Mouse (Mus musculus) kidney, adult 11 months (tissue): ENCODE measurements around the gene H2-T22.
"Not testable (repeated sequence)": the region's sequence is repeated elsewhere in the genome, so short reads cannot be mapped to it uniquely, and the experiment has no call there.

Experiments used
- DNase-seq: peaks from one replicate; pipeline ENCODE4 v3.0.0; 2022

The H2-T22 gene

GRCm38 (mm10) chr17:36028879-36029619 lies 13.5 kb downstream of the H2-T22 start:
- no peak for DNase-seq

GRCm38 (mm10) chr17:36027663-36028062 lies 14.9 kb downstream of the H2-T22 start:
- DNase-seq: no peak

DNA sequence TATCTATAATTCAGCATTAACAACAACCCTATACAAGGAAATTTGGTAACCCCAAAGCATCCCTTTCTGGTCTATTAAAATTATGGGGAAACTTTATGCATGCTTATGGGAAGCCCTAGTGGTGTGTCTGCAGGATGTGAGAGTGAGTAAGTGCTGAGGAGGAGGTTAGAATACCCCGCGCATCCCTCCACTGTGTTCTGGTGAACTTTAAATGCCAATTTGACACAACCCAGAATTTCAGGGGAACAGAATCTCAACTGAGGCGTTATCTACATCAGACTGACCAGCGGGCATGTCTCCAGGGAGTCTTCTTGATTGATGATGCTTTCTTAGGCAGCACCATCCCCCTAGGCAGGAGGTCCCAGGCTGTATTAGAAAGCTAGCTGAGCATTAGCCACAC lies 16.6 kb downstream of the H2-T22 start:
- DNase-seq: no peak

DNA sequence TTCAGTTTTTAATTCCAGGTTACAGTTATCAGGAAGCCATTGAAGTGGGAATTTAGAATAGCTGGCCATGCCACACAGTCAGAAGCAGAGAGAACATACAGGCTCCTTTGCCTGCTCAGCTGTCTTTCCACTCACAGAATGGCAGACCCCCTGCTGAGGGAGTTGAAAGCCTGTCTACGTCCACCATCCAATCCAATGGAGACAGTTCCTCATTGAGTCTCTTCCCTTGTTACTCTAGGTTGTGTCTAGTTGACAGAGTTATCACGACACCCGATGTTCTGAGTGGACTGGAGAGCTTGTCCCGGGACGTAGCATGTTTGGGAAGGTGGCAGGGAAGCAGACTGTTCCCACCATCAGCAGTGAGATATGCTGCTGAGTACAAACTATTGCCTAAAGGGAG lies 17.4 kb downstream of the H2-T22 start:
- no peak for DNase-seq

DNA sequence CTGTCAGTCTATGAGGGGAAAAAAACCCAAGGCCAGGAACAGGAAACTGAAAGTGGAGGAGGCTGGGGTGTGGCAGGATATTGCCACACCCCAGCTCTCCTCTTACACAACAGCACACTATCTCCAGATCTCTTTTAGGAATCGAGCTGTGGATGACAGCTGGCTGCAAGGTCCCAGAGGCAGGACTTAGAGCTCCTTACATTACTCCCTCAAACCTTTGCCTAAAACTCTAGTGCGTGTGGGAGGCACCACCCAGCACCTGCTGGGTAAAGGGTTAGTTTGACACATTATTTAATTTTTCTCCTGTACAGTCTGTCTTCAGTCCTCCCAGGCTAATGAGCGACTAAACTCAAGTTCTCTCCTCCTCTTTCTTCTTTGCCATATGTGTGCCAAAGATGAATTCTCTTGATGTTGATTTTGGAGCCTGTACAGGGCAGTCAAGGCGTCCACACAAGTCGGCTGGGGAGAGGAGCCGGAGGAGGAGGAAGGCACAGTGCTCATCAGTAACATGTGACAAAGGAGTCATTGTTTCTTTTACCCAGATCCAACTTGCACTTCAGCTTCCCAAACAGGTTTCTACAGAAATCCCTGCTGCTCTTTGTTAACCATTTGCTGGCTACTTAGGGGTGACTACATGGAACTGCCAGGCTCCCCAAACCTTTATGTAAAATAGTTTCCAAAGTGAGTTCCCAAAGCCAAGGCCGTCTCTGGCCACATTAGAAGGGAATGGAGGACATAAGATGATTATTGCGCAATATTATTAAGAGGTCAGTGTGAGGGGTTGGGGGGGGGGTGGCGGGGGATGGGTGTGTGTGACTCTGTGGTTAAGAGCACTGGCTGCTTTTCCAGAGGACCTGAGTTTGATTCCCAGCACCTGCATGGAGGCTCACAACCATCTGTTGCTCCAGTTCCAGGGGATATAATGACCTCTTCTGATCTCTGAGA lies 18.6 kb downstream of the H2-T22 start:
- peak; percentile 39 for DNase-seq

DNA sequence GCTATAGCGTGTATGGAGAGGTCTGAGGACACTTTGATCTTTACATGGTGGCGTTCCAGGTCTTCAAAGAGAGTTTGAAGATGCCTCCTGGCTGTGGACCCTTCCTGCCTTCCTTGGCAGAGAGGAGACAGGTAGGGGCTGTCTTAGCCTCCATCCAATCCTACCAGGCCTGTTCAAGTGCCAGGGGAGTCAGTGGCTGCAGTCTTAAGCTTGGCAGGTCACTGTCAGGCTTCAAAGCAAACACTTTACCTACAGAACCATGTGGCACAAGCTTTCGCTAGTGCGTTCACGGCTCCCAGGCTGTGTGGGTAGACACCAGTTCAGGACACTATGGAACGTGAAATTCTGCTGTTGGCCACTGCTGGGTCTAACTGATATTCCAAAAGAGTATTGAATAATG lies 19.6 kb downstream of the H2-T22 start:
- DNase-seq: no peak

- DNase-seq: no peak
These were observed 20.4 kb downstream of the H2-T22 start for GRCm38 (mm10) chr17:36022098-36022497.

- no peak for DNase-seq
These were observed 21.2 kb downstream of the H2-T22 start for GRCm38 (mm10) chr17:36021309-36021708.

DNA sequence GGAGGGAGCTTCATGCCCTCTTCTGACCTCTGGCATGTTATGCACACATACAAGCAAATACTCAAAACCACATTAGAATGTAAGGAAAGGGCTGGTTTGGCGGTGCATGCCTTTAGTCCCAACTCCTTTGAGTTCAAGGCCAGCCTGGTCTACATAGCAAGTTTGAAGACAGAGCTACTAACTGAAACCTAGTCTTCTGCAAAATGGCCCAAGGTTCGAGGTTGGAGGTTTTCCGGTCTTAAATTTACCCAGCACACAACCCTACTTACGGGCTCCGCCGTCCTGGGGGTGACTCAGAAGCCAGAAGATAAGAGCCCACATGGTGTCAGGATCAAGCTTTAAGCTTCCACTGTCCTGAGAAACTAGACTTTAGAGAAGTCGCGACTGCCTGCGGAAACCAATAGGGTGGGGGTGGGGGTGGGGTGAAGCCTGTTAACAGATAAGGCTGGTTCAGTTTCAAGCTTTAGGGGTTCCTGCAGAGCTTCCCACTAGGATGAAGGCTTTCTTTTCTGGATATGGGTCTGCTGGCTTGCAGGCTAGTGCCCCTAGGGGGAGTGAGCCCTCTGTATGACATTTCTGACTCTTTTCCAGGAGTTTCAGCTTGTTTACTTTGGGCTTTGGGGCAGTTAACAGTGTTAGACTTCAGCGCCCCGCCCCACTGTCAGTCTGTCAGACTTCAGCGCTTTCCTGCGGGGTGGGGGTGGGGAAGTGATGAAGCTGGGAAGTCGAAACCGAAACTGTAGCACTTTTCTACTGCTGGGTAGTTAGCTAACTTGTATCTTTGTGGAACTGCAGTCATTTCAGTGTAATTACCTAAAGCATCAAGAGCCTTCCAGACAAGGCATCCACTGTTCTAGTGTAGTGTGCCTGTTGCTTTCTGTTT lies 22.1 kb downstream of the H2-T22 start, which contains the start of gene H2-T24:
H2-T24 (minus strand) TSS at position 370 of the 883 bp plus-strand sequence.
- peak; percentile 87 for DNase-seq

GRCm38 (mm10) chr17:36019519-36019918 lies 23.0 kb downstream of the H2-T22 start:
- no peak for DNase-seq

GRCm38 (mm10) chr17:36018979-36019378 lies 23.6 kb downstream of the H2-T22 start:
- DNase-seq: peak; percentile 61

DNA sequence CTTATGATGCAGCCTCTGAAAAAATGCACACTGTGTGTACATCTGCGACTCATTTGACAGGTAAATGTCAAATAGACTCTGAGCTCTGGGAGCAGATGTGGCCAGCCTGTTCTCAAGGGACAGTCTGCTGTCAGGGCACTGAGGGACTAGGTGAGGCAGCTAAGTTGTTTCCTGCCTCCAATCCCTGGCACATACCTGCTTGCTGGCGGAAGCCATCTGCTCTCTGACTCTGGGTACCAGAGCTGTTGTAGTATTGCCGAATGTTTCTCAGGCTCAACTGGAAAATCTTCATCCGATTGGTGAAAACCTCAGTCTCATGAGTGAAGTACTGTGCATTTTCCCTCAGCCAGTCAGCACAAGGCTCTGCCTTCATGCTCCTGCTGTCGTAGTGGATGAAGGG lies 25.5 kb downstream of the H2-T22 start:
- DNase-seq: no peak

- DNase-seq: no peak
These were observed 27.6 kb downstream of the H2-T22 start for GRCm38 (mm10) chr17:36014977-36015376.

- DNase-seq: not testable (repeated sequence)
These were observed 38.1 kb downstream of the H2-T22 start for GRCm38 (mm10) chr17:36004409-36004808.

- DNase-seq: no peak
These were observed 39.2 kb downstream of the H2-T22 start for GRCm38 (mm10) chr17:36003331-36003730.

DNA sequence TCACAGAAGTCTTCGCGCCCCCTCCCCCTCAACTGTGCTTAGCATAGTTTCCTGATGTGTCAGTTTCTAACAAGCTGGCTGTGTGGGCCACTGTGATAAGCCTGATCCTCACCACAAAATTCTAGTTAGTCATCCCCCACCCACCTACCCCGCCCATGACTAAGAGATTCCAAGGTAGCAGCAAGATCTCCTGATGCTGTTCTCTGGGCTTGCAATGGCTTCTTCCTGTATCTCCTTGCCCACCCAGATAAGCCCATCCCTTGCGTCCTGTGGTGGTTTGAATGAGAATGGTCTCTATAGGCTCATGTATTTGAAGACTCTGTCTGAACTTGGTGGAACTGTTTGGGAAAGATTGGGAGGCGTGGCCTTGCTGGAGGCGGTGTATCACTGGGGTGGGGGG lies 40.6 kb downstream of the H2-T22 start:
- DNase-seq: no peak

GRCm38 (mm10) chr17:36001121-36001897 lies 41.2 kb downstream of the H2-T22 start:
- no peak for DNase-seq

GRCm38 (mm10) chr17:36000349-36000748 lies 42.2 kb downstream of the H2-T22 start:
- no peak for DNase-seq

DNA sequence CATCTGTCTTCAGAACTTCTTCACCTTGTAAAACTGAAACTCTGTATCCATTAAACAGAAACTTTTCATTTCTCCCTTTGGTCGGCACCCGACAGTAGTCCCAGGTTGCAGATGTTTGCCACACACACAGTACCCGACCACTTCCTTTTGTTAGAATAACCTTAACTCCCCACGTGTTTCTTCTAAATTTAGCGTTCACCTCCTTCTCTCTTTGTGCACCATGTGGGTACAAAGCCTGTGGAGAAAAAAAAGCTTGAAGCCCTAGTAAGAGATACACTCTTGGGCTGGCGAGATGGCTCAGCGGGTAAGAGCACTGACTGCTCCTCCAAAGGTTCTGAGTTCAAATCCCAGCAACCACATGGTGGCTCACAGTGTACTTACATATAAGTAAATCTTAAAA lies 43.2 kb downstream of the H2-T22 start:
- DNase-seq: no peak

DNA sequence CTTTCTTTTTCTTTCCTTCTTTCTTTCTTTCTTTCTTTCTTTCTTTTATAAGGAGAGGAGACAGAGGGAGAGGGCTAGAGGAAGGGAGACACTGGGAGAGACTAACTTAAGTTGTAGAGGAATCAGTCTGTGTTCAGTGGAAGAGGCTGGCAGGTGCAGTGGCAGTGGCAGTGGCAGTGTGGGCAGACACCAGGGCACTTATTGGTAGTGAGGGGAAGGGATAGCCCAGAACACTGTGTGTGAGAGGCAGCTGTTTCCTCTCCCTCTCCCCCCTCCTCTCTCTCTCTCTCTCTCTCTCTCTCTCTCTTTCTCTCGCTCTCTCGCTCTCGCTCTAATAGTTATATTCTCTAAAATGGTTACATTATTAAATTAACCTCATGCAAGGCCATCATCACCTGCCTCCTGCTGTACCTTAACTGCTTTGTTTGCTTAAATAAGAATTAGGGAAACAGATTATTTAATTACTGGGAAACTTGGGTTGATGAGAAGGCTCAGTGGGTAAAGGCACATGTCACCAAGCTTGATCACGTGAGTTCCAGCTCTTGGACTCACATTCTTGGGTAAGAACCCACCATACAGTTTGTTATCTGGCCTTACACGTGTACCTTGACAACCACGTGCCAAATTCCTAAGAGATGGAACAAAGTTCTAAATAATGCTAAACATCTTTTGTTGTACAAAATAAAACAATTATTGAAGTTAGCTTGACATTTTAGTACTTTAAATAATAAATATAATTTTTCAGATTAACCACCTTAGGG lies 43.8 kb downstream of the H2-T22 start:
- DNase-seq: no peak
